Mouse (Mus musculus) heart, postnatal 14 days (tissue): ENCODE measurements around the gene Rexo2. TPM values are rescaled to one million over a fixed set of nuclear protein-coding genes. Genes with fewer than 3 reads are reported as not detected.
A peak's percentile ranks its signal among the peaks of the same experiment; 100 is the strongest.
"Not testable (repeated sequence)": the region's sequence is repeated elsewhere in the genome, so short reads cannot be mapped to it uniquely, and the experiment has no call there.

Experiments used
- DNase-seq, 2 experiments: peaks; one replicate each; pipeline ENCODE4 v3.0.0; 2021 to 2022
- intact Hi-C: fragments of 180-260 bp; cut with DNase I; formaldehyde crosslinking; loops from one replicate; pipeline ENCODE4 v1.15.1; 2025
- long read RNA-seq, 2 experiments: library from polyadenylated mRNA; stranded (forward); transcript quantifications; one replicate each; pipeline ENCODE4 v2.0.0; 2021
- total RNA-seq, 2 experiments: library from RNA; stranded (reverse); gene quantifications; 2 replicates each; pipeline ENCODE4 v1.2.3; 2021

The Rexo2 gene
- total RNA-seq = 10 to 100 TPM; 57.4 to 62.1 TPM
- long read RNA-seq, experiment 1, transcript Rexo2-202 (4 exons, 1,780 nt) = minor isoform, 5 of 132 reads
- long read RNA-seq, experiment 1, transcript Rexo2-201 (7 exons, 1,077 nt) = major isoform, 121 of 132 reads
- long read RNA-seq, experiment 1, partial matches to known transcripts = 0 of 132 reads
- long read RNA-seq, experiment 1, other reads (novel, unspliced or antisense) = 5 of 132 reads
- long read RNA-seq, experiment 2, transcript Rexo2-201 (7 exons, 1,077 nt) = major isoform, 79 of 101 reads
- long read RNA-seq, experiment 2, partial matches to known transcripts = 0 of 101 reads
- long read RNA-seq, experiment 2, other reads (novel, unspliced or antisense) = 10 of 101 reads

GRCm38 (mm10) chr9:48480411-48481213 is at the start of gene Rexo2:
Gene Rexo2, minus strand, starts transcription at chr9:48480623.
- intact Hi-C loops = loop anchor here (1.0 kb wide), 1 partner anchor 15 kb away; the partner anchor contains the start of genes Gm5617 and Rbm7
- DNase-seq = peak; percentile 93 to 94

GRCm38 (mm10) chr9:48526520-48526919 is 46.1 kb upstream of the Rexo2 start:
- intact Hi-C loops = no loop called here

GRCm38 (mm10) chr9:48525566-48525965 is 45.1 kb upstream of the Rexo2 start:
- intact Hi-C loops = no loop called here
- DNase-seq = no peak

More at GRCm38 (mm10) chr9:48526520-48526919, 46.1 kb upstream of the Rexo2 start:
- no peak for DNase-seq

- intact Hi-C loops, DNase-seq: not testable (repeated sequence)
These were observed 40.0 kb upstream of the Rexo2 start for GRCm38 (mm10) chr9:48520405-48520804.

GRCm38 (mm10) chr9:48517372-48518130 is 37.1 kb upstream of the Rexo2 start:
- intact Hi-C loops = no loop called here
- DNase-seq = no peak

- no peak for DNase-seq
- intact Hi-C loops = no loop called here
These were observed 36.4 kb upstream of the Rexo2 start for GRCm38 (mm10) chr9:48516615-48517371.

- DNase-seq = peak; percentile 10 to 37
- intact Hi-C loops = no loop called here
These were observed 34.9 kb upstream of the Rexo2 start for GRCm38 (mm10) chr9:48515332-48515731.

- no peak for DNase-seq
- intact Hi-C loops = no loop called here
These were observed 29.7 kb upstream of the Rexo2 start for GRCm38 (mm10) chr9:48510134-48510533.

GRCm38 (mm10) chr9:48504741-48505365 is 24.4 kb upstream of the Rexo2 start:
- intact Hi-C loops = no loop called here

GRCm38 (mm10) chr9:48503001-48503400 is 22.6 kb upstream of the Rexo2 start:
- intact Hi-C loops = no loop called here
- DNase-seq = no peak

More at GRCm38 (mm10) chr9:48504741-48505365, 24.4 kb upstream of the Rexo2 start:
- DNase-seq = no peak

- no peak for DNase-seq
- intact Hi-C loops = no loop called here
These were observed 20.8 kb upstream of the Rexo2 start for GRCm38 (mm10) chr9:48501192-48501591.

- no peak for DNase-seq
- intact Hi-C loops = loop anchor here (1.0 to 10.0 kb wide), 2 partner anchors 15 to 369 kb away; partner anchors contain the start of gene Rexo2
These were observed 15.1 kb upstream of the Rexo2 start for GRCm38 (mm10) chr9:48495548-48495932.

- intact Hi-C loops = loop anchor here (1.0 to 10.0 kb wide), 2 partner anchors 15 to 370 kb away; partner anchors contain the start of gene Rexo2
These were observed 14.6 kb upstream of the Rexo2 start, which contains the start of the genes Rbm7 and Gm5617 for GRCm38 (mm10) chr9:48494817-48495547. Gene Rbm7, minus strand, starts transcription at chr9:48495299. Gene Gm5617, plus strand, starts transcription at chr9:48495442.

GRCm38 (mm10) chr9:48481214-48482134 is 1.1 kb upstream of the Rexo2 start:
- peak in 1 of 2 experiments; percentile 9 for DNase-seq
- intact Hi-C loops = no loop called here

More at GRCm38 (mm10) chr9:48494817-48495547, 14.6 kb upstream of the Rexo2 start, which contains the start of the genes Rbm7 and Gm5617:
- DNase-seq = peak; percentile 95 to 97

GRCm38 (mm10) chr9:48479838-48480410 is 499 bp downstream of the Rexo2 start:
- DNase-seq = peak in 1 of 2 experiments; percentile 7
- intact Hi-C loops = loop anchor here (1.0 kb wide), 1 partner anchor 15 kb away; the partner anchor contains the start of genes Gm5617 and Rbm7

- DNase-seq = no peak
- intact Hi-C loops = no loop called here
These were observed 1.6 kb downstream of the Rexo2 start for GRCm38 (mm10) chr9:48478808-48479207.
